Mouse (Mus musculus) hindbrain, postnatal 0 days (tissue): ENCODE data around the gene Tut1. TPM values are rescaled to one million over a fixed set of nuclear protein-coding genes. Genes with fewer than 3 reads are reported as not detected.

Experiments
- ATAC-seq: fragments of 200-750 bp; cut with Nextera tagmentation; 2 replicates; pipeline ENCODE4 v1.8.0; 2017; ENCODE audit warnings: mild to moderate bottlenecking, moderate TSS enrichment, moderate library complexity
- DNase-seq: peaks from one replicate; pipeline ENCODE4 v3.0.0-alpha.2; 2015; ENCODE audit warnings: low spot score
- H3K27ac ChIP-seq: fragments of 300-500 bp; sonication (generic); 2 replicates; pipeline ENCODE4 v1.5.1; 2014; ENCODE audit warnings: mild to moderate bottlenecking
- H3K27me3 ChIP-seq: fragments of 300-500 bp; sonication (generic); 2 replicates; pipeline ENCODE4 v1.6.1; 2014; ENCODE audit warnings: low read length, mixed read lengths; ENCODE audit not compliant: insufficient read depth
- H3K36me3 ChIP-seq: fragments of 300-500 bp; sonication (generic); 2 replicates; pipeline ENCODE4 v1.6.1; 2014; ENCODE audit warnings: low read length, mixed read lengths; ENCODE audit not compliant: insufficient read depth
- H3K4me1 ChIP-seq: fragments of 300-500 bp; sonication (generic); 2 replicates; pipeline ENCODE4 v1.6.1; 2014; ENCODE audit warnings: antibody characterized with exemption, low read length, mixed read lengths; ENCODE audit not compliant: insufficient read depth
- H3K4me2 ChIP-seq: fragments of 300-500 bp; sonication (generic); 2 replicates; pipeline ENCODE4 v1.6.1; 2014; ENCODE audit warnings: low read depth, mild to moderate bottlenecking, low read length, moderate library complexity, mixed read lengths
- H3K4me3 ChIP-seq: fragments of 300-500 bp; sonication (generic); 2 replicates; pipeline ENCODE4 v1.5.1; 2014; ENCODE audit warnings: low read length
- H3K9ac ChIP-seq: fragments of 300-500 bp; sonication (generic); replicated peaks from 2 replicates; pipeline ENCODE4 v1.6.1; 2014; ENCODE audit warnings: mild to moderate bottlenecking, low read length, moderate library complexity, mixed read lengths
- H3K9me3 ChIP-seq: fragments of 300-500 bp; sonication (generic); 2 replicates; pipeline ENCODE4 v1.6.1; 2016; ENCODE audit warnings: low read length, mixed read lengths
- CTCF ChIP-seq: IDR thresholded peaks from 2 replicates; pipeline ENCODE4 v1.5.1; 2016; ENCODE audit warnings: antibody characterized with exemption, control low read depth, low read depth
- WGBS: fragments of 180-500 bp; shearing (Covaris S2); extraction: QIAGEN DNeasy Blood & Tissue Kit; methylation state at CpG from one replicate; pipeline ENCODE4 v1.1.7; 2014; 5-methylcytosine and 5-hydroxymethylcytosine counted together
- polyA plus RNA-seq: library from polyadenylated mRNA; unstranded; fragments of >200 nt; fragmentation: Nextera tagmentation; extraction: Ambion mirVana; gene quantifications from 2 replicates; pipeline ENCODE4 v1.2.1, GENCODE M21; 2015
- total RNA-seq: library from RNA; depleted of rRNA; stranded (reverse); fragments of >200 nt; gene quantifications from 2 replicates; pipeline ENCODE4 v1.2.3, GENCODE M21; 2014

The Tut1 gene
- total and polyA plus RNA-seq, 2 experiments from 2014 or later = 16.0 to 23.4 TPM

GRCm38 (mm10) chr19:8946929-8947328, 6.7 kb upstream of the Tut1 start:
- TF ChIP-seq CTCF = no peak
- Histone ChIP-seq H3K4me2 (no peak overlapping the region), H3K27me3 (no peaks in the 10 kb centered on the region), H3K36me3 (peaks cover 58% of the 10 kb centered on the region), H3K9ac (no peak overlapping the region), H3K9me3 (no peaks in the 10 kb centered on the region), H3K4me1 (0 out of 2 replicates have a peak, but pooled peaks cover 11% of the 10 kb centered on the region), H3K4me3 (no peak overlapping the region), H3K27ac (no peak overlapping the region)
- WGBS = 99% methylated on average over 7 of the region's 7 CpGs
- no peak for DNase-seq
- no peak for ATAC-seq

- H3K9ac ChIP-seq = no peak overlapping the region
- no peaks in the 10 kb centered on the region for H3K9me3 ChIP-seq
- peaks cover 54% of the 10 kb centered on the region for H3K36me3 ChIP-seq
- no peak overlapping the region for H3K4me2 ChIP-seq
- H3K27ac ChIP-seq = no peak overlapping the region
- WGBS = 88% methylated on average over 5 of the region's 5 CpGs
- no peak for TF ChIP-seq CTCF
- H3K4me3 ChIP-seq = no peak overlapping the region
- H3K27me3 ChIP-seq = no peaks in the 10 kb centered on the region
- ATAC-seq (no peak), DNase-seq (no peak)
- H3K4me1 ChIP-seq = 0 out of 2 replicates have a peak, but pooled peaks cover 13% of the 10 kb centered on the region
Measured at GRCm38 (mm10) chr19:8950190-8950589, 3.5 kb upstream of the Tut1 start.

- Histone ChIP-seq H3K4me1 (0 out of 2 replicates have a peak, but pooled peaks cover 12% of the 10 kb centered on the region), H3K27me3 (no peaks in the 10 kb centered on the region), H3K4me3 (no peak overlapping the region), H3K36me3 (peaks cover 37% of the 10 kb centered on the region), H3K4me2 (no peak overlapping the region), H3K27ac (peak overlapping the region; percentile 88), H3K9me3 (no peaks in the 10 kb centered on the region), H3K9ac (no peak overlapping the region; the same call in 1 of the 2 replicates)
- TF ChIP-seq CTCF = no peak
- peak; percentile 27 for DNase-seq
- no peak for ATAC-seq
- WGBS = 78% methylated on average over 9 of the region's 9 CpGs
Measured at GRCm38 (mm10) chr19:8952241-8952640, 1.4 kb upstream of the Tut1 start.

GRCm38 (mm10) chr19:8954171-8954570, 524 bp downstream of the Tut1 start:
- WGBS = 8% methylated on average over 9 of the region's 9 CpGs
- ATAC-seq (no peak), DNase-seq (no peak)
- peak overlapping the region; percentile 88 for H3K27ac ChIP-seq
- peak overlapping the region; percentile 67 for H3K4me3 ChIP-seq
- H3K9me3 ChIP-seq = no peaks in the 10 kb centered on the region
- no peaks in the 10 kb centered on the region for H3K27me3 ChIP-seq
- H3K36me3 ChIP-seq = peaks cover 24% of the 10 kb centered on the region
- H3K4me2 ChIP-seq = peak overlapping the region; percentile 89
- peak overlapping the region; percentile 69 for H3K9ac ChIP-seq
- H3K4me1 ChIP-seq = 0 out of 2 replicates have a peak, but pooled peaks cover 12% of the 10 kb centered on the region
- no peak for TF ChIP-seq CTCF

- WGBS = 90% methylated on average over 2 of the region's 2 CpGs
- peaks cover 3% of the 10 kb centered on the region; the same call in 1 of the 2 replicates for H3K4me1 ChIP-seq
Measured at GRCm38 (mm10) chr19:8962256-8962655, 8.6 kb downstream of the Tut1 start.

GRCm38 (mm10) chr19:8965075-8965474, 11.4 kb downstream of the Tut1 start:
- DNase-seq = no peak
- no peak for TF ChIP-seq CTCF
- Histone ChIP-seq H3K27me3 (no peaks in the 10 kb centered on the region), H3K4me1 (peaks cover 6% of the 10 kb centered on the region; the same call in 1 of the 2 replicates), H3K9me3 (no peaks in the 10 kb centered on the region), H3K4me2 (no peak overlapping the region), H3K9ac (no peak overlapping the region), H3K4me3 (no peak overlapping the region), H3K27ac (no peak overlapping the region), H3K36me3 (peaks cover 48% of the 10 kb centered on the region)
- 82% methylated on average over 11 of the region's 11 CpGs for WGBS
- ATAC-seq = no peak

More at GRCm38 (mm10) chr19:8962256-8962655, 8.6 kb downstream of the Tut1 start:
- Histone ChIP-seq H3K4me2 (no peak overlapping the region), H3K4me3 (no peak overlapping the region), H3K36me3 (peaks cover 61% of the 10 kb centered on the region), H3K9ac (no peak overlapping the region), H3K9me3 (no peaks in the 10 kb centered on the region), H3K27me3 (no peaks in the 10 kb centered on the region), H3K27ac (no peak overlapping the region)
- DNase-seq (no peak), ATAC-seq (no peak)
- TF ChIP-seq CTCF = no peak

- Histone ChIP-seq H3K4me2 (peak overlapping the region; percentile 86; the same call in 1 of the 2 replicates), H3K27ac (peak overlapping the region; percentile 76), H3K9ac (peak overlapping the region; percentile 54; the same call in 1 of the 2 replicates), H3K9me3 (no peaks in the 10 kb centered on the region), H3K36me3 (peaks cover 46% of the 10 kb centered on the region), H3K4me3 (no peak overlapping the region), H3K27me3 (no peaks in the 10 kb centered on the region), H3K4me1 (peaks cover 6% of the 10 kb centered on the region; the same call in 1 of the 2 replicates)
- DNase-seq = no peak
- no peak for ATAC-seq
- 71% methylated on average over 8 of the region's 8 CpGs for WGBS
- TF ChIP-seq CTCF = no peak
Measured at GRCm38 (mm10) chr19:8965771-8966170, 12.1 kb downstream of the Tut1 start.
